Mouse (Mus musculus): ENCODE measurements around the gene Ebf1.

The Ebf1 gene

DNA sequence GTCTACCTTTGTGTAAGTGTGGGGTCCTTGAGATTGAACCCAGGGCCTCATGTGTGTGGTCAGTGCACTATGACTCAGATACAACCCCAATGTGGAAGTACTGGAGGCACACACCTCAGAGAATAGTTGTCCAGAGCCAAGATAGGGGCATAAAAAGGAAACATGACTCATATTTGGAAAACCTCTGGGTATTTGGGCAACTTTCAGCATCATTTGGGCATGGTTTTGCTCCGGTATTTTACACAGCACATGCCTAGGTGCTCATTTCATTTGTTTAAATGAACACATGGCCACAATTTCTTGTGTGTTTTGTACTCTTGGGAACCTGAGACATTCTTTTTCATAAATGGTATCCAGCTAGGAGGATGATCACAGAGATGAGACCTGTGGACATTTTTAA, 161.9 kb downstream of the Ebf1 start:
- DNase-seq (ENCODE audit: low spot score), result no peak

DNA sequence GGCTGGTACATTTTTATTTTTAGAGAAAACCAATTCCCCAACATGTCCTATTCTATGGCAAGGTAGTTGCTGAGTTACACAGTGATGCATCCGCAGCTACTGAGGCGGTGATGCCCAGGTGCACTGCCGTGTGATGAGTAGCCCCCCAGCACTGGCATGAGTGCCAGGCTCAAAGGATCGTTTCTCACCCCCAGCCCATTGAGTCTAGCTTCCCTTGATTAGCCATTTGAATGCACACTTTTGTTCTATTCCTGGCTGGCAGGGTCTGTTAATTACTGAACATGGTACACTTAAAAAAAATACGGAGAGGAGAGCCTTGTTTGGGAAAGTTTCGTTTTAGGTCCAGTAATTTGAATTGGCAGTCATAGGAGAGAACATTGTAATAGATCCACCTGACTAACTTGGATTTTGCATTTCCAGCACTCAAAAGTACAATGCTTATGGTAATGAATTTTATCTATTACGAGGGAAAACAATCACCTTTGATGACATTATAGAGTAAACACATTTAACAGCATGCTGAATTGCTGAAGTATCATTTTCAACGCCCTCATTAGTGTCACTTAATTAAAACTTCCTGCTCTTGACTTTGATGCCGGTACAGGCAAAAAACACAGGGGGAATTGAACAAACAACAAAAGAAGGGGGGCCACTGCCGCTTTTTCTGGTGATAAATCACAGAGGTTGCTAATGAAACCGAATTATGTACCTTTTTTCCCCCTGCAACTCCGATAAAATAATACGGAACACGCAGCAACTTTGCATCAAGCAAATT, 167.3 kb downstream of the Ebf1 start:
- no peak for DNase-seq (ENCODE audit: low spot score)

DNA sequence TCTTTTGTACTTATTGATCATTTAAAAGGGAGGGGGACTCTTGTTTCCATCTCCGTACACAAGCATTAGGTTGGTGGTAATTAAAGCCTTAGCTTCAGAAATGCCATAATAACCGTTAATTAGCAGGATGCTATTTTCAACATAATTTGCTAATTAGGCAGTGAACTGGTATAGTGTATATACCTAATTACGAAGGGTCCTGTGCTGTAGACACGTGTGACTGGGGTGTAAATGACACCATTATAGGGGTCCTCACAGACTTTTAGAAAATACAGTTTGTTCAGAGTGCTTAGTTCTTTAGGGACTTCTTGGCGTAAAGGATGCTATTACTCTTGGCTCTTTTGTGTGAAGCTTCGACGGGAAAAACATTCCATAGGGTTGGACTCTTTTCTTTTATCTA, 167.9 kb downstream of the Ebf1 start:
- no peak for DNase-seq (ENCODE audit: low spot score)

DNA sequence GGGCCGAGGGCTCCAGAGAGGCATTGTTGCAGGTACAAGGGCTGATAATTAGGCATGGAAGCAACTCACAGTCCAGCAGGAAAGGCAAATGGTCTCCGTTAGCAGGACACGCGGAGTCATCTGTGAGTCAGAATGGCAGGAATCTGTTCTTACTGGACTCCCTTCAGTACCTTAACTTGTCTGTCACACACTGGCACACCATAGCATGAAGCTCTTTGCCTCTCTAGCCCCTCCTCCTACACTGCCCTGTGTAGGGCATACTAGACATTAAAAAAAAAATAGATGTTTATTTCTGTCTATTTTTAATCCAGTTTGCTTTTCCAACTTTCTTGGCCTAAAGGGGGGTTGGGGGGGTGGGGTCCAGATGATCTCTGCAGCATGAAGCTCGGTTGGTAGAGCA, 168.4 kb downstream of the Ebf1 start:
- DNase-seq (ENCODE audit: low spot score), result no peak

DNA sequence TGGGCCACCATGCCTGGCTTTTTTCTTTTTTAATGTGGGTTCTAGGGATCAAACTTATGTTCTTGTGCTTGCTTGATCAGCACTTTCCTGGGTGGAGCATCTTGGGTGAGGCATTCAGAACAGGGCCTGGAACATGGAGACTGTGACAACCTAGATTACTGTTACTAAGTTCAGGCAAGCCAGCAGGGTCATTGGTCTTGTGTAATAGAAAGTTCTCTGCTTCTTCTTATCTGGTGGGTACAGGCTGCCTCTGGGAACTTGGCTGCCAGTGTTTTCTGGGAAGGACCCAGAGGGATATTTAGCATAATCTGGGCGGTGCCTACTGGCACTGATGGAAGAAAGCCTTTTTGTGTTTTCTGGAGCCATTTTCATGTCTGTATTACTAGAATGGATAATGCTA, 170.9 kb downstream of the Ebf1 start:
- DNase-seq (ENCODE audit: low spot score), result no peak

DNA sequence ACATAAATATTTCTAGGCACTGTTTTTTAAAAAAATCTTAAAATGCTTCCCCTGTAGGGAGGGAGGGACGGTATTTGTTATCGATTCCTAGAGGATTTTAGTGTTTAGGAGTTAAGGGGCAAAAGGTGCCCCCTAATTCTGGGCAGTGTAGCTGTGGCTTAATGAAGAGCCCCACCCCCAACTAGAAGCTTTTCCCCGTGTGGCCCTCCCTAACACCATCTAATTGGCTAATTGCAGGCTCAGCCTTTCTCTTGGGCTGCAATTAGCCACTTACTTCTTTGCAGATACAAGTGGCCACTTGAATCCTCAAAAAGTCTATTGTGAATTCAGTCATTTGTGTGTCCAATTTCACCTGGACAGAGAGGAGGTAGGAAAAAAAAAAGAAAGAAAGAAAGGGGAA, 175.7 kb downstream of the Ebf1 start:
- DNase-seq (ENCODE audit: low spot score), result peak; percentile 64

DNA sequence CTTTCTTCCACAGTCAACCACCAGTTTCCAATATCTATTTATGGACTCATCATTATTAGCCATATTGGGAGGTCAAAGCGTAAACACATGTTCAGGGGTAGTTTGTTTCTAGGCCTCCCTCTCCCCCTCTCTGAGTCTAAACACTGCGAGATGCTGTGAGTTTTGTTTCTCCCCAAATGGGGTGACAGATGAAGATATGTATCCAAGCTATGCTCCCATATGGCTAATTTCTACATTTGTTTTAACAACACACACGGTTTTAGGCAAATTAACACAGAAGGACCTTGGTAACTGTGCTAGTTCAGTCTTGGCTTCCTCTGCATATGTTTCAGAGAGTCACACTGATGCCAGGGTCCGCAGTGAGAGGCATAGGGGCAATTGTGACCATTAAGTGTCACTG, 177.8 kb downstream of the Ebf1 start:
- no peak for DNase-seq (ENCODE audit: low spot score)

DNA sequence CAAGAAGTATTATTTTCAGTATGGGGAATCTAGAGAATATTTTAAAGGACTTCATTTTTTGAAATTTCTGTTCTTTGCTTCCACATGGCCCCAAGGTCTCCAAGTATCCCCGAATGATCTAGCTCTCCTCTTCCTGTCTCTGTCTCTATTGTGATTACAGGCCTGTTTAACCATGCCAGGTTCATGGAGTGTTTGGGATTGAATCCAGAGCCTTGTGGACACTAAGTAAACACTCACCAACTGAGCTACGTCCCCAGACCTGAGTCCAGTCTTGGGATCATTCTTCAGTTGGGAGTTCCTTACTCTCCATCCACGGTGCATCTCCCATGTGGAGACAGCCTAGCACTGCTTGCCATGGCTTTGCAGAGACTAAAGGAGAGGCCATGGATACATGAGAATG, 178.7 kb downstream of the Ebf1 start:
- DNase-seq (ENCODE audit: low spot score), result no peak

DNA sequence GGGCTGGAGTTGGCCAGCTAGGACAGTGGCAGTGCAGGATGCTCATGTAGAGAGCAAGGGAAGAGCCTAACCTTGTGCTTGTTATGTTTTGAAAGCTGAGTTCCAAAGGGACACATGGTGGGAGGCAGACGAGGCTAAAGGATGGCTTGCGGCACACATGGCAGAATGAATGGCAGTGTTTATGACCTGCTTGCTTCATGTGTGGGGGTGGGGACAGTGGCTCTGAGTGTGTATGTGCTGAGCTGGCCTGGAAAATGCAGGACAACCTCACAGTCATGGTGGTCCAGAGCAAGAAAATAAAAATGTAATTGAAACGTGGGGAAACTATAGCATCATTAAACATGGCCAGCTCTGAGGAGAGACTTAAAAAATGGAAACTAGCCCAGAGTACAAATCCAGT, 181.2 kb downstream of the Ebf1 start:
- DNase-seq (ENCODE audit: low spot score), result no peak

DNA sequence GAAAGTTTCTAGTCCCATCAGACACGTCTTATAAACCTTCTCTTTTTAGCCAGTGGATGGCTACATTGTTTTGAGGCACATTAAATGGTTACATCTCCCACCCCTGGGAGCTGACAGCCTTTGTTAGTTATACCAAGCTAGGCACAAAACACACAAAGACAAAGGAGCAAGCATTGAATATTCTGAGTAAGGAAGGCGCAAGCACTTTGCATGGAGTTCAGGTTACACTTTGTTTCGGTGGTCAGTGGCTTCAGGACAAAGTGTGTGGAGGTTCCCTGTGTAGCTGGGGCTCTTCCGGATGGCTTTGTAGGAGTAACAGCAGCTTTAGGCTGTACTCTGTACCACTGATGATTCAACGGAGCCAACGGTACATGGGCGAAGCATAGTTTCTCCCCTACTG, 186.9 kb downstream of the Ebf1 start:
- no peak for DNase-seq (ENCODE audit: low spot score)

DNA sequence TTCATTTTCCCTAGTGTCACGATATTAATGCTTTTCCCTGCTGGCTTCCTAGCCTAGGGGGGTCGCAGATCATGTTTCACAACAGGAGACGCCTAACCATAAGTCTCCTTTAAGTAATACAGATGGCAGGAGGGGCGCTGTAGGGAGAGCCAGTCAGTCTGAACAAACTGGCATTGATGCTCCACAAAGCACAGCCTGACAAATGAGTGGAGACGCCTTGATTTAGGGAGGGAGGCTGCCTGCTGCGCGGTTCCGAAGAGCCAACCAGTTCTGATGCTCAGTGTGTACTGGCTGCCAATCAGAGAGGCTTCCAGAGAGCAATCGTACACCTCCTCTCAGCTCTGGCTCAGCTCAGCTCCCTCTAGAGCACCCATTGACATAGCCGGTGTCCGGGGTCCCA, 189.5 kb downstream of the Ebf1 start:
- DNase-seq (ENCODE audit: low spot score), result peak; percentile 45

DNA sequence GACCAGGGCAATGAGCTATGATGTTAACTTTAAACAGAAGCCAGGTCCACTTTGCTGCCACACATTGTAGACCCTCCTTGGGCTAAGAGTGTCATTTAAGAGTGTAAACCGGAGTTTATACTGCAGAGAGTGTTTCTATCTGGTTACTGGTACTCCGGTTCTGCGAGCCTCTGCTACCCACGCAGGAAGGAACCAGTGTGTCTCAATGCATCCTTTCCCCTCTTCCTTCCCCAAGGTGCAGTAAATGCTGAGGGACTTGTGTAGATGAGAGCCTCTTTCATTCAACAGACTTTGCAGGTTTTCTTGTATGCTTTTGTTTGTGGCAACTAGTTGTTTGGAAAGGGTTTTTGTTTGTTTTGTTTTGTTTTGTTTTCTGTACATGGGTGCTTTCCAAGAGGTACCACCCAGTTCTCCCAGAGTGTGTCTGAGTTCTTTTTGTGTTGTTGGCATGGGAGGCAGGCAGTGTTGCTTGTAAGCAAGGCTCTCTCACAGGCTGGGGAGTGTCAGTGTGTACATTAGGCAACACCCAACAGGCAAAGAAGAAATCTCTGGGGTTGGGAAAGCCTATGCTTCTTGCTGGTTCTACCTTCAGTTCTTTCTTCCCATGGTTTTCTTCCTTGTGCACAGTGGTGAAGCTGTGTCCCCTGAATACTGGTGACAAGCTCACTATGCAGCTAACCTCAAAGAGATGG, 191.9 kb downstream of the Ebf1 start:
- no peak for DNase-seq (ENCODE audit: low spot score)

DNA sequence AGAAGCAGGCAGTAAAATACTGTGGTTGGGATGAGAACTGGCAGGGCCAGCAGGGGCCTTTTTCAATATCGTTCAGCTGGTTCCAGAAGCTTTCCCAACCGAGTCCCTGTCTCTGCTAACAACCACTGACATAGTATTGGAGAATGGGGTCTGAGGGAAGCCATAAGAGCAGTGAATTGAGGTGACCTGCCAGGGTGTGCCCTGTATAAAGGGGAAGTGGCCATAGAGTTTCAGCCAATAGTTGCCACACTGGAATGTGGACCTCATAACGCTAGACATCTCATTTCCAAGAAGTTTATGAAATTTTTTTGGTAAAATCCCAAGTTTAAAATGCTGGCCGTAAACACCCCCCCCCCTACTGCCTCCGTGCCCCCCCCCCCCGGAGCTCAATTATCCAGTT, 193.9 kb downstream of the Ebf1 start:
- no peak for DNase-seq (ENCODE audit: low spot score)

DNA sequence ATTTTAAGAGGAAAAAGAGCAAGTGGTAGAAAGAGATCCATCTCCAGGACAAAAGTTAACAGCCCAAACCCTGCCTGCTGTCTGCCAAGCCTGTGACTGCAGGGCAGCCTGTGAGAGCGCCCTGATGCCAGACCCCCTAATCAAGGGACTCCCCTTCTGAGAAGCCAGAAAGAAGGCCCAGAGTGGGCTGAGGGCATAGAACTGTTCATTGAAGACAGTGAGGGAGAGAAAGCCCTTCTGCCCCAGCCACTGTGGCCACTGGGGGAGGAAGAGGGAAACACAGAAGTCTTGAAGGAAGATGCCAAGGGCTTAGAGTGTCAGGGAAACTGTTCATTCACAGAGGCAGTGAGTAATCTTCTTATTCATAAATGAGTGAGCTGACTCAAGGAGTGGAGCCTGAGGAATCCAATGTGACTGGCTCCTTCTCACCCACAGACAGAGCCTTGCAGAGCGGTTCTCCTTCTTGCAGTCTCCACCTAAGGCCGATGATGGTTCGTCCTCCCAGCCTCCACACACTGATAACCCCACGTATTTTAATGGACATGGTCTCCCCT, 195.2 kb downstream of the Ebf1 start:
- DNase-seq (ENCODE audit: low spot score), result no peak

DNA sequence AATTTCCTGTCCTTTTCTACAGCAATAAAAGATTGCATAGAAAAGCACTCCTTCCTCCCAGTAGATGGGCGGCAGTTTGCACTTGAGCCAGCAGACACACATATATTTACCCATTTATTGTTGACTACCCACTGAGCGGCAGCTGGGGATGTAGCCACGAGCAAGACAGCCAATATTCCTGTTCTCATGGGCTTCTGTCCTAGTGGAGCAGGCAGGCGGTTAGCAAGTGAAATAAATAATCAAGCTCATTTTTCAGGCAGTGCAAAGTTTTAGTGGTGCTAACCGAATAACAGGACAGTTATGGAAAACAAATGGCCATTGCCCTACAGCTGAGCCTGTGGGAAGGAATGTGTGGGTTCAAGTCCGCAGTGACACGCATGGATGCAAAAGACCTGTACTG, 196.4 kb downstream of the Ebf1 start:
- DNase-seq (ENCODE audit: low spot score), result no peak

DNA sequence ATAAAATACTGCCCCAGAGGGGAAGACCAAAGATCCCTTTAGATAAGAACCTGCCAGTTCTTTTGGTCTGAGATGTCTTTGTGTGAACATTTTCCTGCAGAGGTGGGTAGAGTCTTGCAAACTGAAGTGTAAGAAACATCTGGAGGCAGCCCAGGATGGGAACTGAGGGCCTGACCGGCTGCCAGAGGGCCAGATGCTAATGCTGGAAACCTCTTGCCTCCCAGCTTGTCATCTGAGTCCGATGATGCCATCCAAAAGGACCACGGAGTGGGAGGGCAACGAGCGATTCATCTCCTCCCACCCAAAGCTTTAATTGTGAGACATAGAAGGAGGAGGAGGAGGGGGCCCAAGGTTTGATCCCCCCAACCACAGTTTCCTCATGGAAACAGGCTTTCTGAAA, 197.7 kb downstream of the Ebf1 start:
- DNase-seq (ENCODE audit: low spot score), result no peak

DNA sequence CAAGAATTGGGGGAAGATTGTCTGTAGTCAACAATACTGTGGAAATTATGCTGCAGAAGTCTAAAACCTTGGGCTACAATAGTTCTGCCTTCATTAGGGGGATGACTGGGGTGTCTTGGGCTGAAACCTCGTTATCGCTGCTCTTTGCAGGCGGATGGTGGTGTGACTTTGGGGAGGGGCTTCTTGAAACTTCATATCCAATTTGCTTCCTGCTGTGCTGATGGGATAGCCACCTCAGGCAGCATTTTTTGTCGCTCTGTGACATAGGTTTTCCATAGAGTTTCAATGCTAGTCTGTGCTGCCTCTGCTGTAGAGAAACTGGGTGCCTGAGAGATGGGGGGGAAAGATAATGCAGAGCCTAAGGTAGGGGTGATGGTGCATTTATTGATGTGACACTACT, 198.9 kb downstream of the Ebf1 start:
- peak; percentile 76 for DNase-seq (ENCODE audit: low spot score)

DNA sequence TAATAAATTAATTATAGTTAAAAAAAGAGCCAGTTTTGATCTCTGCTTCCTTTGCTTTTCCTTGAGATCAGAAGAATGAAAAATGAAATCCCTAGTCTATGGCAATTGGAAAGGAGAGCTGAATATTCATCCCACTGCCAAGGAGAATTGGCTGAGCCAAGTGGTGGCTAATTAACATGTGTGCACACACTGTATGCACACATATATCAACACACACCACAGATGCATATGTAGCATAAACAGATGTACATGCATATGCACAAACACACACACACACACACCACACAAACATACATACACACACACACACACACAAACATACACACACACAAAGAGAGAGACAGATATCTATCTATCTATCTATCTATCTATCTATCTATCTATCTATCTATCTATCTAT, 205.2 kb downstream of the Ebf1 start:
- no peak for DNase-seq (ENCODE audit: low spot score)

DNA sequence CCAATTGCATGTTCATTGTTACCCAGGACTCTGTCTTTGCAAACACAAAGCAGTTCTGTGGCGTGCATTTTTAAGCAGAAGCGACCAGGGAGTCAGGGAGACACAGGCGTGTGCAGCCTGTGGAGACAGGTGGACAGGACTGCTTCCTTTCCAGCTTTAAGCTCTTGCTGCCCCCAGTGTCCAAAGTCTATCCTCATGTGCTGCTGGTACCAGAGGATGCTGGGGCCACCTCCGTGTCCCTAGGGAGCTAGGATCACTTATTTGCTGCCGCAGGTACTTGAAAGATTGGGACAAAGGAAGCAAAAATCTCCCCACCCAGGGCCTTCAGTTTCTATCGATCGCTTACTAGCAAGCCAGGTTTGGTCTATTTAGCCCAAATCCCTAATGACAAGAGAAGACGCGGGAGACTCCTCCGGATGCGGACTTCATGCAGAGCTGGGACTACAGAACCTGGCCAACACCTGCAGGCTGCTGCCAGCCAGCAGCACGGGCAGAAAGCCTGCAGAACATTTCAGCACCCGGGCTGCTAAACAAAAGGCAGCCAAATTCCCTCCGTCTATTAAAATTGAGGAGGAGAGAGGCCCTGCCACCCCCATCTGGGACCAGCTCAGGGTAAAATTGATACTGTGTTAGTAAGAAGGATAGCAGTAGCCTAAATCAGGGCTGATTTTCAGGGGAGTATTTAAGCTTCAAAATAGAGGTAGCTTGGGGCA, 215.3 kb downstream of the Ebf1 start:
- peak; percentile 36 for DNase-seq (ENCODE audit: low spot score)

DNA sequence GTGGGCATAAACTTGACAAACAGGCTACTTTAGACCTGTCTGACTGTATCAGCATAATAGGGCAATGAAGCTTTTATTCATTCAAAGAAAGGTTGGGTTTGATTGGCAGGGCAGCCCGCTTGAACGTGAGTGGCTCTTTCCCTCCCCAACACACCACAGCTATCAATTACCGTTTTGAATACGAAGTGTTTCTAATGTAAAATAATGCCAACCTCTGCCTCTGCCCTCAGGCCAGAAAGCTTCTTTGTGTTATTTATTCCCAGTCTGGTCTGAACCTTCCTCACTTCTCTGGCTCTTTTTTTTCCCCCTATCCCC, 215.8 kb downstream of the Ebf1 start:
- DNase-seq (ENCODE audit: low spot score), result peak; percentile 39

DNA sequence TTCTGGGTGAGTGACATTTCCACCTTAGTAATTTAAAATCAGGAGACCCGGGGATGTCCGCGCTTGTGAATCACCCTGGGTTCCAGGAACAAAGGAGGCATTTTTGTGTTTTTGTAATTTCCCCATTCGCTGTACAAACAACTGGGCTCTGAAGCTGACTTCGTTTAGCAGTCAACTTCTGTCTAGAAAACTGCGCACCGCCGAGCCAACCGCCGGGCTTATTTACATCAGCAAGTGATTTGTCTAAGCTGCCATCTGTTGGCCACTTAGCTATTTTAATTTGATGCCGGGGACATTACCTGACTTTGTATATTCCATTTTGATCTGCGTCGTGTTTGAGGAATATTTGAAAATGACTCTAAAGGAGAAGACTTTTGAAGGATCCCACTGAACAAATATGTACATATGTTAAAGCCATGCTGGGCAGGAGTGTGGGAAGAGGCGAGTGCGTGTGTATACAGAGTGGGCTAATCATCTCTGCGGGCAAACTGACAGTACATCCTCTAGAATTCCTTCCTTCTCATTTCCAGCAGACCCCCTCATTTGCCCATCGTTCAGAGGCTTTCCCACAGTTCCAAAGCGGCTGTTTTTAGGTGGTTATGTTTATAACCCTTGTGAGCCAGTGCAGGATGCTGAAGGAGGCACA, 216.4 kb downstream of the Ebf1 start:
- peak; percentile 57 for DNase-seq (ENCODE audit: low spot score)

DNA sequence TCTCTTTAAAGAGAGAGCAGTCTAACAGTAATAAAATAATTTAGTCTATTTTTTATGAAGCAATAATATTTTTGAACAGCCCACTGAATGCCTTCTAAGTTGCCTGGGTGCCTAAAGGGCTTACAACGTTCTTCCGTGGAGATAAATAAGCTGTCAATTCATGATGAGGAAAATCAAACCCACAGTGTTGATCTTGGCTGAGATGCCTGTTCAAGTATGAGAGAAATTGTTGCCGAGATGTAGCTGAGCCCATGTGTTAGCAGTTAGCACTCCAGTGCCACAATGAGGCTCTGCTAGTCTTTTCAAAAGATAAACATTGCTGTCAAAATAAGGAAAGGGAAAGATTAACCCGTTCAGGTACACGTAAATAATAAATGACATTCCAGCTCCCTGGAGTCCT, 218.0 kb downstream of the Ebf1 start:
- no peak for DNase-seq (ENCODE audit: low spot score)

DNA sequence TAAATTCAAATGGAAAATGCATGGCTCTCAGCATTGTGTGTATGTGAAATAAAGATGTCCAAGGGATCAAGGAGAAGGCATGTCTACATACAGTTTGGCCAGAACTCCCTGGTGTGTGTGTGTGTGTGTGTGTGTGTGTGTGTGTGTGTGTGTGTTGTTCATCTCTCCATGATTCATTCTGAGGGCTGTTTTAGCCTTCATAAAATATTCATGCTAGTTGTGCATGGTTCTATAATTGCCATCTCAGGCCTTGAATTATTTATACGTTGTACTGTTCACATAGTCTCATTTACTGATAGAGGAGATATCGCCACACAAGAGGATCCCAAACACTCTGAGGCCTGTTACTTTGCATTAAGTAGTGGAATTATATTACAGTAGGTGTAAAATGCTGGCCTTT, 220.5 kb downstream of the Ebf1 start:
- peak; percentile 61 for DNase-seq (ENCODE audit: low spot score)

All from retina, embryonic 14.5 days (tissue).